Mouse (Mus musculus): ENCODE measurements at regions not wholly inside any gene's neighbourhood (a gene's known extent, or its start where the extent isn't known, plus 50 kb on each side); places are given as distances from the start of the nearest gene placed in this dataset.
"Not testable (repeated sequence)": the region's sequence is repeated elsewhere in the genome, so short reads cannot be mapped to it uniquely, and the experiment has no call there.

DNA sequence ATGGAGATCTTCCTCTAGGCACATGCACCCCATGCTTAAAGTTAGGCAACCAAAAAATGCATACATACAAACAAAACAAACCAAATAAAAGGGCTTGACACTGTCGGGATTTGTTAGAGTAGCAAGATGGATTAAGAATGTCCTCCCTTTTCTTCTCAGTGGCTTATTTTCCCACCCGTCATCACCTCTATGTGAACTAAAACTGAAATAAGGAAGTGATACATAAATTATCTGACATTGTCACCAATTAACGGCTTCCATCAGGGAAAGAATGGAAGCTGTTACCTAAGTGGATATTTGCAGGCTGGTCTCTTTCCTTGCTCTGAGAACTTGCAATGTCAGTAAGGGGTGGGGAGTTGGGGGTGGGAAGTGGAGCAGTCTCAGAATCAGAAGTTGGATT, 541.5 kb downstream of the Diaph3 start:
- no peaks in the 10 kb centered on the region for H3K9me3 ChIP-seq (ENCODE audit: control insufficient read depth, low read length)
- H3K36me3 ChIP-seq (replicated peaks; ENCODE audit: control insufficient read depth, insufficient read depth): no peaks in the 10 kb centered on the region
- no peak for DNase-seq (ENCODE audit: low spot score)
- H3K27ac ChIP-seq: no peak overlapping the region
- H3K4me3 ChIP-seq (replicated peaks; ENCODE audit: low read length): no peak overlapping the region
- ATAC-seq (ENCODE audit: low FRiP score): no peak
- H3K9ac ChIP-seq: no peak overlapping the region
- no peak overlapping the region for H3K4me2 ChIP-seq (replicated peaks)
- H3K27me3 ChIP-seq (ENCODE audit: control insufficient read depth, insufficient read depth, low read length): no peaks in the 10 kb centered on the region
- 86% methylated on average over 3 of the region's 3 CpGs for WGBS
- no peaks in the 10 kb centered on the region for H3K4me1 ChIP-seq (replicated peaks; ENCODE audit: control insufficient read depth, insufficient read depth, low read length)

- H3K4me3 ChIP-seq (replicated peaks; ENCODE audit: low read length): no peak overlapping the region
- no peak overlapping the region for H3K27ac ChIP-seq
- ATAC-seq (ENCODE audit: low FRiP score): no peak
- H3K4me2 ChIP-seq (replicated peaks): no peak overlapping the region
- no peaks in the 10 kb centered on the region for H3K9me3 ChIP-seq (ENCODE audit: control insufficient read depth, low read length)
- H3K36me3 ChIP-seq (replicated peaks; ENCODE audit: control insufficient read depth, insufficient read depth): no peaks in the 10 kb centered on the region
- WGBS: 82% methylated on average over 2 of the region's 2 CpGs
- no peaks in the 10 kb centered on the region for H3K4me1 ChIP-seq (replicated peaks; ENCODE audit: control insufficient read depth, insufficient read depth, low read length)
- no peak for DNase-seq (ENCODE audit: low spot score)
- no peak overlapping the region for H3K9ac ChIP-seq
- no peaks in the 10 kb centered on the region for H3K27me3 ChIP-seq (ENCODE audit: control insufficient read depth, insufficient read depth, low read length)
Measured at GRCm38 (mm10) chr14:86588525-86588924, 552.5 kb downstream of the Diaph3 start.

GRCm38 (mm10) chr14:86585959-86586358, 555.1 kb downstream of the Diaph3 start:
- not testable (repeated sequence) for DNase-seq (ENCODE audit: low spot score); H3K9ac ChIP-seq; H3K27ac ChIP-seq; H3K4me3 ChIP-seq (replicated peaks; ENCODE audit: low read length); H3K27me3 ChIP-seq (ENCODE audit: control insufficient read depth, insufficient read depth, low read length); H3K36me3 ChIP-seq (replicated peaks; ENCODE audit: control insufficient read depth, insufficient read depth); H3K9me3 ChIP-seq (ENCODE audit: control insufficient read depth, low read length); H3K4me1 ChIP-seq (replicated peaks; ENCODE audit: control insufficient read depth, insufficient read depth, low read length); ATAC-seq (ENCODE audit: low FRiP score); H3K4me2 ChIP-seq (replicated peaks)
- WGBS: 49% methylated on average over 5 of the region's 5 CpGs

DNA sequence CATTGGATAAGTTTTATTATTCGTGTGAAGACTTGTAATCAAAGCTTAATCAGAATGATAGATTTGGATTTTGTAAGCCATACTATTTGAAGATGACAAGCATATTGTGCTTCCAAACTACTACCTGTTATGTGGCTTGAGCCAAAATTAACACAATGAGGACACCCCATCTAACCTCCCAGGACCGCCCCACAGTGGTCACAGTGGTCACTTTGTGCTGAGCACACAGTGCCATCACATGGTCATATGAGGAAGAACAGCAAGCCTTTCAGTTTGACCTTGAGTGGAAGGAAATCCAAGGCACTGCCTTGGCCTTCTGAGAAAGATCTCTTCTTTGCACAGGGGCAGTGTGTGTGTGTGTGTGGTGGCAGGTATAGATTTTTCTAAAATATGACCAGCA, 578.3 kb downstream of the Diaph3 start:
- Histone ChIP-seq H3K27me3 (ENCODE audit: control insufficient read depth, insufficient read depth, low read length) (no peaks in the 10 kb centered on the region), H3K9me3 (ENCODE audit: control insufficient read depth, low read length) (no peaks in the 10 kb centered on the region), H3K9ac (no peak overlapping the region), H3K36me3 (replicated peaks; ENCODE audit: control insufficient read depth, insufficient read depth) (no peaks in the 10 kb centered on the region), H3K27ac (no peak overlapping the region), H3K4me3 (replicated peaks; ENCODE audit: low read length) (no peak overlapping the region), H3K4me1 (replicated peaks; ENCODE audit: control insufficient read depth, insufficient read depth, low read length) (no peaks in the 10 kb centered on the region), H3K4me2 (replicated peaks) (no peak overlapping the region)
- ATAC-seq (ENCODE audit: low FRiP score) (no peak), DNase-seq (ENCODE audit: low spot score) (no peak)
- 53% methylated on average over 2 of the region's 2 CpGs for WGBS

DNA sequence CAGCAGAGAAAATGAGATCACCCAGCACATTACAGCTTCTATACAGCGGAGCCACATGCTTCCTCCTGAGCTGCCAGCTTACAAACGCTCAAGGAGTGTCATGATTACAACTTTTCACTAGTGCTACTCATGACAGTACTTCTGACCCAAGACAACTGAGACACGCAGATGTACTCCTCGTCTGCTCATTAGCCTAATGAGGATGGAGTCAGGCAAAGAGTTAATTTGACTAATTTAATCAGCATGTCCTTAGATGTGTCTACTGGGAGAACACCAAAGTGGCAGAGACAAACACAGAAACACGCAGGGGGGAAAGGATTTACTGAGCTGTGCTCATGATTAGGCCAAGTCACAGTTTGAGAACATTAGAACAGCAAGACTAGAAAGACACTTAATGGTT, 603.0 kb downstream of the Diaph3 start:
- H3K9ac ChIP-seq: no peak overlapping the region
- no peak overlapping the region for H3K4me3 ChIP-seq (replicated peaks; ENCODE audit: low read length)
- no peak for DNase-seq (ENCODE audit: low spot score)
- 66% methylated on average over 5 of the region's 5 CpGs for WGBS
- H3K27ac ChIP-seq: no peak overlapping the region
- no peaks in the 10 kb centered on the region for H3K27me3 ChIP-seq (ENCODE audit: control insufficient read depth, insufficient read depth, low read length)
- ATAC-seq (ENCODE audit: low FRiP score): peak; percentile 51
- no peak overlapping the region for H3K4me2 ChIP-seq (replicated peaks)
- no peaks in the 10 kb centered on the region for H3K36me3 ChIP-seq (replicated peaks; ENCODE audit: control insufficient read depth, insufficient read depth)
- H3K4me1 ChIP-seq (replicated peaks; ENCODE audit: control insufficient read depth, insufficient read depth, low read length): no peaks in the 10 kb centered on the region
- no peaks in the 10 kb centered on the region for H3K9me3 ChIP-seq (ENCODE audit: control insufficient read depth, low read length)

GRCm38 (mm10) chr14:86536341-86537027, 604.6 kb downstream of the Diaph3 start:
- no peaks in the 10 kb centered on the region for H3K4me1 ChIP-seq (replicated peaks; ENCODE audit: control insufficient read depth, insufficient read depth, low read length)
- no peak overlapping the region for H3K9ac ChIP-seq
- no peaks in the 10 kb centered on the region for H3K27me3 ChIP-seq (ENCODE audit: control insufficient read depth, insufficient read depth, low read length)
- DNase-seq (ENCODE audit: low spot score): no peak
- no peaks in the 10 kb centered on the region for H3K36me3 ChIP-seq (replicated peaks; ENCODE audit: control insufficient read depth, insufficient read depth)
- H3K4me3 ChIP-seq (replicated peaks; ENCODE audit: low read length): no peak overlapping the region
- no peak overlapping the region for H3K4me2 ChIP-seq (replicated peaks)
- WGBS: 63% methylated on average over 1 of the region's 1 CpGs
- H3K9me3 ChIP-seq (ENCODE audit: control insufficient read depth, low read length): no peaks in the 10 kb centered on the region
- no peak for ATAC-seq (ENCODE audit: low FRiP score)
- H3K27ac ChIP-seq: no peak overlapping the region

DNA sequence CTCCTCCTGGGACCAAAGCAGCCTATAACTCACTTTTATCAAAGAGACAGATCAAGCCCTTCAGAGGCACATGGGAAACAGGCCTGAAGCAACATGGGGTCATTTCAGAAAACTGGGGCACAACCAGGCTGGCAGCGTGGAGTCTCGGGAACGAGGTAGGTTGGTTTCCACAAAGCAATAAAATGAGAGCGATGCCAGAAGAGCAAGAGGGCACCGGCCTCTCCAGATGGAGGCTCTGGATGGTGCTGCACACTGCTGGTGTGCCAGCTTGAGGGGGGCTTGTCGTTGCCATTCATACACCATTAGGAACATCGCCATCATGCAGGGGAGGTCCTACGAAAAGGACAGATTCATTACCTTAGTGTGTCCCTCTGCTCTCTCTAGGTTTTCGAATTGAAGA, 630.6 kb downstream of the Diaph3 start:
- Histone ChIP-seq H3K27me3 (ENCODE audit: control insufficient read depth, insufficient read depth, low read length) (no peaks in the 10 kb centered on the region), H3K9me3 (ENCODE audit: control insufficient read depth, low read length) (no peaks in the 10 kb centered on the region), H3K36me3 (replicated peaks; ENCODE audit: control insufficient read depth, insufficient read depth) (no peaks in the 10 kb centered on the region), H3K4me3 (replicated peaks; ENCODE audit: low read length) (no peak overlapping the region), H3K4me2 (replicated peaks) (no peak overlapping the region), H3K9ac (no peak overlapping the region), H3K27ac (no peak overlapping the region), H3K4me1 (replicated peaks; ENCODE audit: control insufficient read depth, insufficient read depth, low read length) (no peaks in the 10 kb centered on the region)
- ATAC-seq (ENCODE audit: low FRiP score): no peak
- DNase-seq (ENCODE audit: low spot score): no peak
- 90% methylated on average over 9 of the region's 9 CpGs for WGBS

- Histone ChIP-seq H3K4me3 (replicated peaks; ENCODE audit: low read length) (no peak overlapping the region), H3K9ac (no peak overlapping the region), H3K36me3 (replicated peaks; ENCODE audit: control insufficient read depth, insufficient read depth) (no peaks in the 10 kb centered on the region), H3K4me2 (replicated peaks) (no peak overlapping the region), H3K27ac (no peak overlapping the region), H3K4me1 (replicated peaks; ENCODE audit: control insufficient read depth, insufficient read depth, low read length) (no peaks in the 10 kb centered on the region), H3K27me3 (ENCODE audit: control insufficient read depth, insufficient read depth, low read length) (no peaks in the 10 kb centered on the region), H3K9me3 (ENCODE audit: control insufficient read depth, low read length) (no peaks in the 10 kb centered on the region)
- 88% methylated on average over 6 of the region's 6 CpGs for WGBS
- ATAC-seq (ENCODE audit: low FRiP score) (no peak), DNase-seq (ENCODE audit: low spot score) (no peak)
Measured at GRCm38 (mm10) chr14:86509686-86510085, 631.3 kb downstream of the Diaph3 start.

DNA sequence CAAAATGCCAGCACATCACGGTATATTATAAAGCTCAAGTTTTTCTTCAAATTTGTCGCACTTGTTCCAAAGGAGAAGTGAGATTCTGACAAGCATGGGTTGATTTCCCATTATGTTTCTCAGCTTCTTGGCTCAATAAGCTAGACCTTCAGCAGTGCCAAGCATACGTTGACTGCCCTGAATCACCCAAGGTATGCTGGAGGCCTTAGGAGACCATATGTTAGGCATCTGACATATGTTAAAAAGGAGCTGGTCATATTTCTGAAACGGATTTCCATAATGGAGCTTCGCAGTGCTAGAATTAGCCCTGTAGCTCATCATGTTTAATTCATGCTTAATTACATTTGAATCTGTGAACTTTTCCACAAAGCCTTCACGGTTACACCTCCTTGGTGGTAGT, 634.7 kb downstream of the Diaph3 start:
- no peak overlapping the region for H3K9ac ChIP-seq
- 60% methylated on average over 6 of the region's 6 CpGs for WGBS
- no peak overlapping the region for H3K4me3 ChIP-seq (replicated peaks; ENCODE audit: low read length)
- H3K4me1 ChIP-seq (replicated peaks; ENCODE audit: control insufficient read depth, insufficient read depth, low read length): no peaks in the 10 kb centered on the region
- H3K36me3 ChIP-seq (replicated peaks; ENCODE audit: control insufficient read depth, insufficient read depth): no peaks in the 10 kb centered on the region
- DNase-seq (ENCODE audit: low spot score): no peak
- no peaks in the 10 kb centered on the region for H3K9me3 ChIP-seq (ENCODE audit: control insufficient read depth, low read length)
- no peak overlapping the region for H3K4me2 ChIP-seq (replicated peaks)
- no peak overlapping the region for H3K27ac ChIP-seq
- no peaks in the 10 kb centered on the region for H3K27me3 ChIP-seq (ENCODE audit: control insufficient read depth, insufficient read depth, low read length)
- ATAC-seq (ENCODE audit: low FRiP score): no peak

- no peaks in the 10 kb centered on the region for H3K27me3 ChIP-seq (ENCODE audit: control insufficient read depth, insufficient read depth, low read length)
- DNase-seq (ENCODE audit: low spot score) (no peak), ATAC-seq (ENCODE audit: low FRiP score) (no peak)
- no peak overlapping the region for H3K4me2 ChIP-seq (replicated peaks)
- H3K9me3 ChIP-seq (ENCODE audit: control insufficient read depth, low read length): no peaks in the 10 kb centered on the region
- no peak overlapping the region for H3K4me3 ChIP-seq (replicated peaks; ENCODE audit: low read length)
- 0 out of 2 replicates have a peak overlapping the region, but pooled peaks have one; percentile 68 for H3K27ac ChIP-seq
- peaks cover 21% of the 10 kb centered on the region for H3K4me1 ChIP-seq (replicated peaks; ENCODE audit: control insufficient read depth, insufficient read depth, low read length)
- no peaks in the 10 kb centered on the region for H3K36me3 ChIP-seq (replicated peaks; ENCODE audit: control insufficient read depth, insufficient read depth)
- 75% methylated on average over 4 of the region's 4 CpGs for WGBS
- H3K9ac ChIP-seq: no peak overlapping the region
Measured at GRCm38 (mm10) chr14:86490826-86491225, 650.2 kb downstream of the Diaph3 start.
